Mouse (Mus musculus): ENCODE data around the gene Tlr2. TPM values are rescaled to one million over a fixed set of nuclear protein-coding genes. Genes with fewer than 3 reads are reported as not detected.

The Tlr2 gene
- total RNA-seq, 1 experiment, result 11.8 TPM

DNA sequence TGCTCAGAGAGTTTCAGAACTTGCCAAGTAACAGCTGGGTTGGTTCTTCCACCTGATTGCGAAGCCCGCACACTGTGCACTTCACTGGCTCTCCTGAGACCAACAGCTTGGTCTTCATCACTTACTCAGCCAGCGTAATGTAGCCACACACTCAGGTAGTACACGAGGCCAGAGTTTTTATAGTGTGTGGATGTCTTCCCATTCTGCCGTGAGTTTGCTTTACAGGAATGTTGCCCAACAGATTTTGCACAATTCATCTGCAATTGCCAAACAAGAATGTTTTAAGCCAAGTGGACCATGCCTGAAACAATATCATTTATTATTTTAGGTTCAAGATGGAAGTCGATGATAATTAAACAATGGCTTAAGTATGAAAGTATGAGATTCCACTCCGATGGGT, 18.0 kb upstream of the Tlr2 start:
- no peak overlapping the region for H3K4me3 ChIP-seq (ENCODE audit: insufficient read depth in 1 of 2, low read depth in 1 of 2, low read length in 2 of 2, poor library complexity in 1 of 2, severe bottlenecking in 1 of 2)
- H3K9me3 ChIP-seq (ENCODE audit: control insufficient read depth, insufficient read depth, low read depth, low read length), result no peaks in the 10 kb centered on the region
- DNase-seq (ENCODE audit: low read depth, low spot score), result no peak
- peaks cover 3 to 5% of the 10 kb centered on the region in 2 experiments; a peak in 3 of 4 replicates for H3K4me1 ChIP-seq (ENCODE audit: control insufficient read depth in 2 of 2, insufficient read depth in 2 of 2, low read length in 2 of 2, poor library complexity in 1 of 2)
- no peaks in the 10 kb centered on the region for H3K36me3 ChIP-seq (ENCODE audit: control insufficient read depth, insufficient read depth, low read length, poor library complexity, severe bottlenecking)
- no peak overlapping the region for H3K9ac ChIP-seq (ENCODE audit: insufficient read depth, low read depth, low read length, poor library complexity, severe bottlenecking)
- H3K27ac ChIP-seq (ENCODE audit: insufficient read depth, low read depth, low read length, poor library complexity, severe bottlenecking), result no peak overlapping the region
- in situ Hi-C loops (cut with MboI; ENCODE audit: low sequenced_read_pairs in 2 of 2, unreplicated experiment in 2 of 2), result no loop called here
- TF ChIP-seq ZC3H11A (IDR thresholded peaks at IDR 0.05; ENCODE audit: borderline replicate concordance, low read depth, low read length) (no peak), HCFC1 (IDR thresholded peaks at IDR 0.05; ENCODE audit: borderline replicate concordance, insufficient read depth, low read length) (no peak), ZNF384 (IDR thresholded peaks at IDR 0.05; ENCODE audit: low read depth, low read length) (no peak), MAFK (IDR thresholded peaks at IDR 0.05; ENCODE audit: insufficient read depth, low read depth, low read length) (no peak), CHD2 (IDR thresholded peaks at IDR 0.05; ENCODE audit: low read depth, low read length) (no peak)

DNA sequence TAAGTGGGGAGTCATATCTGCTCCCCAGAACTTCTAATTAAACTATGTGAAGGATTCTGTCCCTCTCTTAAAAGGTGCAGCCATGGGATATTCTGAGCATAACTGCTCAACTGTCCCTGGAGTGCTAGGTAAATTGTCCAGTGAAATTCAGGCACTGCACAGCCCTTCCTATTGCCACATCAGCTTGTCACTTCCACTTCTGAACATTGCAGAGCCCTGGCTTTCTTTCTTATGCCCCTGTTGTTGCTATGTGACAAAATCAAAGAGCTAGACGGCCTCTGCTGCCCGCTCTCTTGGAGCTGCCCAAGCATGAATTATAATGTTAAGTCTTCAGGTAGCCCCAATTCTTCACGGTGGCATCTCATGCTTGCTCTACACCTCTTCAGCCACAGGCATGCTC, 17.5 kb upstream of the Tlr2 start:
- TF ChIP-seq CHD2 (IDR thresholded peaks at IDR 0.05; ENCODE audit: low read depth, low read length) (no peak), MAFK (IDR thresholded peaks at IDR 0.05; ENCODE audit: insufficient read depth, low read depth, low read length) (no peak), HCFC1 (IDR thresholded peaks at IDR 0.05; ENCODE audit: borderline replicate concordance, insufficient read depth, low read length) (no peak), ZNF384 (IDR thresholded peaks at IDR 0.05; ENCODE audit: low read depth, low read length) (no peak), ZC3H11A (IDR thresholded peaks at IDR 0.05; ENCODE audit: borderline replicate concordance, low read depth, low read length) (no peak)
- no peaks in the 10 kb centered on the region for H3K36me3 ChIP-seq (ENCODE audit: control insufficient read depth, insufficient read depth, low read length, poor library complexity, severe bottlenecking)
- DNase-seq (ENCODE audit: low read depth, low spot score), result no peak
- peaks cover under 1 to 3% of the 10 kb centered on the region in 2 experiments; a peak in 3 of 4 replicates for H3K4me1 ChIP-seq (ENCODE audit: control insufficient read depth in 2 of 2, insufficient read depth in 2 of 2, low read length in 2 of 2, poor library complexity in 1 of 2)
- no peak overlapping the region for H3K27ac ChIP-seq (ENCODE audit: insufficient read depth, low read depth, low read length, poor library complexity, severe bottlenecking)
- no peak overlapping the region for H3K9ac ChIP-seq (ENCODE audit: insufficient read depth, low read depth, low read length, poor library complexity, severe bottlenecking)
- in situ Hi-C loops (cut with MboI; ENCODE audit: low sequenced_read_pairs in 2 of 2, unreplicated experiment in 2 of 2), result no loop called here
- H3K4me3 ChIP-seq (ENCODE audit: insufficient read depth in 1 of 2, low read depth in 1 of 2, low read length in 2 of 2, poor library complexity in 1 of 2, severe bottlenecking in 1 of 2), result no peak overlapping the region
- H3K9me3 ChIP-seq (ENCODE audit: control insufficient read depth, insufficient read depth, low read depth, low read length), result no peaks in the 10 kb centered on the region

DNA sequence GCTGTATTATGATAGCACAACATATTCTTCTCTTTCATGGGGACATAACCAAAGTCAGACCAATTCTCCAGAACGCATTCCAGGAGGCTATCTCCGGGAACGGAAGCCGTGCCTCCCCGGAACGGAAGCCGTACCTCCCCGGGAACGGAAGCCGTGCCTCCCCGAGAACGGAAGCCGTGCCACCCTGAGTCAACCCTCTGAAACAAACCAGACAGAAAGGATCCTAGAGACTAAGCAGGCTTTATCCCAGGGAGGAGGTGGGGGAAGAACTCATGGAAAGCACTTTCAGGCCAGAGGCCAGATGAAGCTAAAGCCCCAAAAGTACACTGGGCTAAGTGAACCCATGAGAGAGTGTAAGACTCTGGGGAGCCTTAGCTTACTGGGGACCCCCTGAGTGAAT, 16.1 kb upstream of the Tlr2 start:
- Histone ChIP-seq H3K4me1 (ENCODE audit: control insufficient read depth in 2 of 2, insufficient read depth in 2 of 2, low read length in 2 of 2, poor library complexity in 1 of 2) (peaks cover 0 to 2% of the 10 kb centered on the region in 2 experiments; a peak in 2 of 4 replicates), H3K9ac (ENCODE audit: insufficient read depth, low read depth, low read length, poor library complexity, severe bottlenecking) (peak overlapping the region; percentile 30; the same call in 1 of the 2 replicates), H3K4me3 (ENCODE audit: insufficient read depth in 1 of 2, low read depth in 1 of 2, low read length in 2 of 2, poor library complexity in 1 of 2, severe bottlenecking in 1 of 2) (peak overlapping the region; percentile 48 to 50; a peak in 3 of 4 replicates), H3K36me3 (ENCODE audit: control insufficient read depth, insufficient read depth, low read length, poor library complexity, severe bottlenecking) (no peaks in the 10 kb centered on the region), H3K9me3 (ENCODE audit: control insufficient read depth, insufficient read depth, low read depth, low read length) (no peaks in the 10 kb centered on the region), H3K27ac (ENCODE audit: insufficient read depth, low read depth, low read length, poor library complexity, severe bottlenecking) (peak overlapping the region; percentile 24; the same call in 1 of the 2 replicates)
- DNase-seq (ENCODE audit: low read depth, low spot score), result no peak
- in situ Hi-C loops (cut with MboI; ENCODE audit: low sequenced_read_pairs in 2 of 2, unreplicated experiment in 2 of 2), result no loop called here
- no peak for TF ChIP-seq ZNF384 (IDR thresholded peaks at IDR 0.05; ENCODE audit: low read depth, low read length)
- no peak for TF ChIP-seq ZC3H11A (IDR thresholded peaks at IDR 0.05; ENCODE audit: borderline replicate concordance, low read depth, low read length)
- TF ChIP-seq HCFC1 (IDR thresholded peaks at IDR 0.05; ENCODE audit: borderline replicate concordance, insufficient read depth, low read length), result no peak
- no peak for TF ChIP-seq MAFK (IDR thresholded peaks at IDR 0.05; ENCODE audit: insufficient read depth, low read depth, low read length)

DNA sequence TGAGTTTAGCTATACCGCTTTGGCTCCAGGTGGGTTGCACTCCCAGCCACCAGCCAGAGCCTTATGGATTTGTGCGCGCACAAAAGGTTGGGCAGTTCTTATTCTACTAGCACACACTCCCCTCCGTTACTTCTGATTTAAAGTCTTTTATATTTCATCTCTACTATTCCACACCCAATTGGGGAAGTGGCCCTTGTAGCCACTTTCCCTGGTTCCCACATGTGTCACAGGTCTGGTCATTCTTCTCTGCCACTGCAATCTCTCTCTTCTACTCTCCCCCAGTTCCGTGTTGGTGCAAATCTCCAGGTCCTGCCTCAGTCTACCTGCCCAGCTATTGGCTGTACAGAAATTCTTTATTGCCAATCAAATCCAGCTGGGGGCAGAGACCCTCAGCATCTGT, 14.1 kb upstream of the Tlr2 start:
- Histone ChIP-seq H3K9ac (ENCODE audit: insufficient read depth, low read depth, low read length, poor library complexity, severe bottlenecking) (no peak overlapping the region), H3K9me3 (ENCODE audit: control insufficient read depth, insufficient read depth, low read depth, low read length) (no peaks in the 10 kb centered on the region), H3K36me3 (ENCODE audit: control insufficient read depth, insufficient read depth, low read length, poor library complexity, severe bottlenecking) (no peaks in the 10 kb centered on the region), H3K4me1 (ENCODE audit: control insufficient read depth in 2 of 2, insufficient read depth in 2 of 2, low read length in 2 of 2, poor library complexity in 1 of 2) (peaks cover under 1 to 4% of the 10 kb centered on the region in 2 experiments; a peak in 3 of 4 replicates), H3K27ac (ENCODE audit: insufficient read depth, low read depth, low read length, poor library complexity, severe bottlenecking) (no peak overlapping the region), H3K4me3 (ENCODE audit: insufficient read depth in 1 of 2, low read depth in 1 of 2, low read length in 2 of 2, poor library complexity in 1 of 2, severe bottlenecking in 1 of 2) (no peak overlapping the region)
- TF ChIP-seq MAFK (IDR thresholded peaks at IDR 0.05; ENCODE audit: insufficient read depth, low read depth, low read length), result no peak
- no peak for TF ChIP-seq HCFC1 (IDR thresholded peaks at IDR 0.05; ENCODE audit: borderline replicate concordance, insufficient read depth, low read length)
- DNase-seq (ENCODE audit: low read depth, low spot score), result no peak
- in situ Hi-C loops (cut with MboI; ENCODE audit: low sequenced_read_pairs in 2 of 2, unreplicated experiment in 2 of 2), result no loop called here

DNA sequence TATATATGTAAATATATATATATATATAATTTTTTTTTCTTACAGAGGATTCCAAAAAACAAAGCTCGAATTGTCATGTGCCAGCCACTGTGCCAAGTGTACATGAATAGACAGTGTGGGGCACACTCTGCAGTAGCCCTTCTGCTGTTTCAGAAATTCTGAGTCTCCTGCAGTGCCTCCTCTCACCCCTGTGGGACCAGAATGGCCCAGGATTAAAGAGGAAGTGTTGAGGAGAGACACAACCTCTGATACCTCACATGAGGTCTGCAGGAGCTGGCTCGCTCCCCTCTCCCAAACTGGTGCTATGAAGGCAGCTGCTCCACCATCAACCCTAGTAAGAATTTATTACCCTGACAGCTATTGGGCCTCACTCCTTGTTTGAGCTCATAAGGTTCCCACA, 7.8 kb upstream of the Tlr2 start:
- Histone ChIP-seq H3K4me1 (ENCODE audit: control insufficient read depth in 2 of 2, insufficient read depth in 2 of 2, low read length in 2 of 2, poor library complexity in 1 of 2) (peaks cover 0 to 4% of the 10 kb centered on the region in 2 experiments; a peak in 1 of 4 replicates), H3K36me3 (ENCODE audit: control insufficient read depth, insufficient read depth, low read length, poor library complexity, severe bottlenecking) (no peaks in the 10 kb centered on the region), H3K9ac (ENCODE audit: insufficient read depth, low read depth, low read length, poor library complexity, severe bottlenecking) (no peak overlapping the region), H3K9me3 (ENCODE audit: control insufficient read depth, insufficient read depth, low read depth, low read length) (no peaks in the 10 kb centered on the region), H3K27ac (ENCODE audit: insufficient read depth, low read depth, low read length, poor library complexity, severe bottlenecking) (no peak overlapping the region), H3K4me3 (ENCODE audit: insufficient read depth in 1 of 2, low read depth in 1 of 2, low read length in 2 of 2, poor library complexity in 1 of 2, severe bottlenecking in 1 of 2) (no peak overlapping the region)
- DNase-seq (ENCODE audit: low read depth, low spot score), result no peak
- TF ChIP-seq CHD2 (IDR thresholded peaks at IDR 0.05; ENCODE audit: low read depth, low read length) (no peak), ZNF384 (IDR thresholded peaks at IDR 0.05; ENCODE audit: low read depth, low read length) (no peak), ZC3H11A (IDR thresholded peaks at IDR 0.05; ENCODE audit: borderline replicate concordance, low read depth, low read length) (no peak), HCFC1 (IDR thresholded peaks at IDR 0.05; ENCODE audit: borderline replicate concordance, insufficient read depth, low read length) (no peak), MAFK (IDR thresholded peaks at IDR 0.05; ENCODE audit: insufficient read depth, low read depth, low read length) (no peak)
- in situ Hi-C loops (cut with MboI; ENCODE audit: low sequenced_read_pairs in 2 of 2, unreplicated experiment in 2 of 2), result no loop called here

All from ES-E14 (cell line).